Mouse (Mus musculus) stomach, embryonic 15.5 days (tissue): Measurements from ENCODE around the gene Olfr73. TPM values are rescaled to one million over a fixed set of nuclear protein-coding genes. Genes with fewer than 3 reads are reported as not detected.
"Not testable (repeated sequence)": the region's sequence is repeated elsewhere in the genome, so short reads cannot be mapped to it uniquely, and the experiment has no call there.

Source experiments
- ATAC-seq: fragments of 200-750 bp; cut with Nextera tagmentation; 2 replicates; pipeline ENCODE4 v1.8.0; 2017; ENCODE audit warnings: low read depth, moderate number of reproducible peaks, moderate TSS enrichment; ENCODE audit not compliant: insufficient read depth, low FRiP score
- H3K27ac ChIP-seq: fragments of 300-500 bp; sonication (generic); 2 replicates; pipeline ENCODE4 v1.5.1; 2015; ENCODE audit warnings: mild to moderate bottlenecking, inconsistent platforms
- H3K27me3 ChIP-seq: fragments of 300-500 bp; sonication (generic); replicated peaks from 2 replicates; pipeline ENCODE4 v1.6.1; 2015; ENCODE audit warnings: inconsistent platforms
- H3K36me3 ChIP-seq: fragments of 300-500 bp; sonication (generic); 2 replicates; pipeline ENCODE4 v1.6.1; 2015; ENCODE audit warnings: inconsistent platforms
- H3K4me1 ChIP-seq: fragments of 300-500 bp; sonication (generic); 2 replicates; pipeline ENCODE4 v1.6.1; 2015; ENCODE audit warnings: inconsistent platforms
- H3K4me2 ChIP-seq: fragments of 300-500 bp; sonication (generic); 2 replicates; pipeline ENCODE4 v1.6.1; 2015; ENCODE audit warnings: mild to moderate bottlenecking, inconsistent platforms
- H3K4me3 ChIP-seq: fragments of 300-500 bp; sonication (generic); replicated peaks from 2 replicates; pipeline ENCODE4 v1.5.1; 2015; ENCODE audit warnings: inconsistent platforms
- H3K9ac ChIP-seq: fragments of 300-500 bp; sonication (generic); 2 replicates; pipeline ENCODE4 v1.6.1; 2015; ENCODE audit warnings: inconsistent platforms
- H3K9me3 ChIP-seq: fragments of 300-500 bp; sonication (generic); 2 replicates; pipeline ENCODE4 v1.6.1; 2016; ENCODE audit warnings: inconsistent platforms
- WGBS: fragments of 180-500 bp; shearing (Covaris S2); methylation state at CpG from one replicate; pipeline ENCODE4 v1.1.7; 2015; 5-methylcytosine and 5-hydroxymethylcytosine counted together
- polyA plus RNA-seq: library from polyadenylated mRNA; unstranded; fragments of >200 nt; fragmentation: Nextera tagmentation; extraction: Ambion mirVana; gene quantifications from 2 replicates; pipeline ENCODE4 v1.2.1, GENCODE M21; 2015

Gene Olfr73
- polyA plus RNA-seq = not detected in 2 replicates

DNA sequence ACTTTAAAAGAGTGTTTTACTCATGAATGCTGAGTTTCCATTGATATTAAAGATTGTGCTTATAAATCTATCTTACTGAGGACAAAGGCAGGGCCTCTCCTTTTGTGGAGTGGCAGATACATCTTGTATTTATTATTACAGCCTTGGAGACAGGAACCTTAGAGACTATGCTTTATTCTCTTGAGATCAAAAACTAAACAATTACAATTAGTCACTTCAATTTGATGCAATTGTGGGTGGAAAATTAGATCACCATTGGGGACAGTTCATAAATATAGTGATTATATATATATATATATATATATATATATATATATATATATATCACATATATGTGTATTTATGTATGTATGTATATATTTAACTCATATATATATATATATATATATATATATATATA is at the start of gene Olfr73:
Gene Olfr73, minus strand, starts transcription at position 101 of the 400 bp plus-strand sequence.
- H3K4me3 ChIP-seq = no peak within 1 kb of the TSS

GRCm38 (mm10) chr2:88071730-88072129 is 34.2 kb upstream of the Olfr73 start, which contains the start of gene Olfr1163:
Gene Olfr1163, minus strand, starts transcription at chr2:88071830.
- Histone ChIP-seq H3K4me2 (no peak within 1 kb of the TSS), H3K4me3 (no peak within 1 kb of the TSS), H3K4me1 (no peaks in the 10 kb centered on the region), H3K9ac (no peak within 1 kb of the TSS), H3K27ac (no peak within 1 kb of the TSS), H3K36me3 (no peaks in the 10 kb centered on the region), H3K27me3 (no peaks in the 10 kb centered on the region), H3K9me3 (no peaks in the 10 kb centered on the region)
- ATAC-seq = no peak

More for the DNA sequence above, at the start of gene Olfr73:
- H3K27me3 ChIP-seq = no peaks in the 10 kb centered on the region
- no peak for ATAC-seq
- H3K27ac ChIP-seq = no peak within 1 kb of the TSS
- no peaks in the 10 kb centered on the region for H3K9me3 ChIP-seq
- H3K9ac ChIP-seq = no peak within 1 kb of the TSS
- no peaks in the 10 kb centered on the region for H3K4me1 ChIP-seq
- no peaks in the 10 kb centered on the region for H3K36me3 ChIP-seq
- no peak within 1 kb of the TSS for H3K4me2 ChIP-seq

- WGBS = 91% methylated on average over 2 of the region's 2 CpGs
- Histone ChIP-seq H3K9ac (no peak overlapping the region), H3K9me3 (no peaks in the 10 kb centered on the region), H3K27me3 (no peaks in the 10 kb centered on the region), H3K36me3 (no peaks in the 10 kb centered on the region), H3K4me1 (no peaks in the 10 kb centered on the region), H3K27ac (no peak overlapping the region), H3K4me2 (no peak overlapping the region), H3K4me3 (no peak overlapping the region)
- no peak for ATAC-seq
Measured at GRCm38 (mm10) chr2:88063587-88063986, 26.1 kb upstream of the Olfr73 start.

GRCm38 (mm10) chr2:88051029-88051428 is 13.5 kb upstream of the Olfr73 start, which contains the start of gene Olfr1162:
Gene Olfr1162, minus strand, starts transcription at chr2:88051129.
- Histone ChIP-seq H3K27me3 (no peaks in the 10 kb centered on the region), H3K27ac (no peak within 1 kb of the TSS), H3K4me1 (no peaks in the 10 kb centered on the region), H3K9ac (no peak within 1 kb of the TSS), H3K36me3 (no peaks in the 10 kb centered on the region), H3K4me2 (no peak within 1 kb of the TSS), H3K4me3 (no peak within 1 kb of the TSS), H3K9me3 (no peaks in the 10 kb centered on the region)
- ATAC-seq = no peak
- WGBS = 88% methylated on average over 1 of the region's 1 CpGs

DNA sequence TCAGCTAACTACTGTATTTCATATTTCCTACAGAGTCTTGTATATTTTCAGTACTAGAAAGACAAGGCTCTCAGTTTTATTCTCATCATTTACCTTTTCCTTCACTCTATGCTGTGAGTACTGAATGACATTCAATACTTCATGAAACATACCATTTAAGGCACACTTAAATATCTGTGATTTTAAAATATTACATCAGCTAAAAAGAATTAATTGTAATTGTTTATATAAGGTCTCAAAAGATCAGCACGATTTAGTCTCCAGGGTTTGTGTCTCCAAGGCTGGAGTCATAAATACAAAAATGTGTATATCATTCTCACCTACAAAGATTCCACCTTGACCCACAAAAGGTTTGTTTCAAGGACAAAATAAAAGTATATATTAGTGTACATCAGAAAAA is 15.0 kb downstream of the Olfr73 start, which contains the start of gene Olfr1161:
Gene Olfr1161, plus strand, starts transcription at position 301 of the 400 bp plus-strand sequence.
- WGBS = 60% methylated on average over 1 of the region's 1 CpGs
- H3K9me3 ChIP-seq, ATAC-seq, H3K4me3 ChIP-seq, H3K9ac ChIP-seq, H3K36me3 ChIP-seq, H3K27ac ChIP-seq, H3K27me3 ChIP-seq, H3K4me1 ChIP-seq, H3K4me2 ChIP-seq: not testable (repeated sequence)

DNA sequence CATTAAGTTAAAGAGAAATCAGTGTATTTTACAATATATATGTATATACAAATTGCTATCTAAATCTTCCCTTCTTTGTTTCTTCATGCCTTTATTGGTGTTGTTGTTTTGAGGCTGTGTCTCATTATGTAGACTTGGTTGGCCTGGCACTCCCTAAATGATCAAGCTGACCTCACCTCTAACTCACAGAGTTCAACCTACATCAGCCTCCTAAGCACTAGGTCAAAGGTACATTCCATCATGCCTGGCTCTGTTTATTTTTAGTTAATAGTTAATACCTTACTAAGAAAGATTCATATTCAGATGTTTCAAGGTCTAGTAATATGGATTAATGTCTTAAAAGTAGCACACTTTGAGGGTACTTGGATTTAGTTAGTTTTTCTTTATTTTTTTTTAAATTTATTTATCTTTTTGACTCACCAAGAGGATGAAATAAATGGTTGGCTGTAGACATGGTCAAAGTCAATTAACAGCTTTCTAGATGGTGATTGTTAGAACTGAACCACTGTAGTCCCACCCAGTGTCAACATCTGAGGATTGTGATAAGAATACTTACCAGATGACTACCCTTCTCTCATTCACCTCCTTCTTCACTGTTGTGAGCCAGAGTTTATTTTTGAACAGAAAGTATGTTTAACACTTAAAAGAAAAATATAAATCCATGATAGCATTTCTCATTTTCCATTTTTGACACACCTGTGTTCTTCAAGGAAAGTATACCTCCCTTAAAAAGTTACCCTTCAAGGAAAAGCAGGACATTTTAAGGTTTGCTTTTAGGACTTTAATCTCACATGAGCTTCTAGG is 29.8 kb downstream of the Olfr73 start, which contains the start of gene Olfr1160:
Gene Olfr1160, minus strand, starts transcription at position 754 of the 804 bp plus-strand sequence.
- Histone ChIP-seq H3K4me2 (no peak within 1 kb of the TSS), H3K36me3 (no peaks in the 10 kb centered on the region), H3K9ac (no peak within 1 kb of the TSS), H3K4me3 (no peak within 1 kb of the TSS), H3K9me3 (no peaks in the 10 kb centered on the region), H3K27ac (no peak within 1 kb of the TSS), H3K4me1 (no peaks in the 10 kb centered on the region), H3K27me3 (no peaks in the 10 kb centered on the region)
- peak; percentile 92 for ATAC-seq

DNA sequence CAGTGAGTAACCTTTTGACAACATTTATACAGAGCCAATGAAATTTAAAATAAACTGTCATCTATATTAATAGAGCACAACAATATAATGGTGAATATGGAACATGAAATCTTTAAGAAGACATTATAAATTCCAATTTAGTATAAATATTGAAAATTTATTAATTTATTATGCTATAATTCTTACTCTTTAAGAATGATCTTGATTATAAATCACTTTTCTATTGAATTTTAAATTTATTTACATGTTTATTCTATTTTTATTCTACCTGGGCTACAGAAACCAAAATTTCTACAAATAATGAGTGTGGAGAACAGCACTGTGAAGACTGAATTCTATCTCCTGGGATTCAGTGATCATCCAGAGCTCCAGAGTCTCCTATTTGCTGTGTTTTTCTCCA is 47.7 kb downstream of the Olfr73 start, which contains the start of gene Olfr1158:
Gene Olfr1158, plus strand, starts transcription at position 301 of the 400 bp plus-strand sequence.
- Histone ChIP-seq H3K9me3 (no peaks in the 10 kb centered on the region), H3K27ac (no peak within 1 kb of the TSS), H3K4me2 (no peak within 1 kb of the TSS), H3K4me3 (no peak within 1 kb of the TSS), H3K27me3 (no peaks in the 10 kb centered on the region), H3K9ac (no peak within 1 kb of the TSS), H3K36me3 (no peaks in the 10 kb centered on the region), H3K4me1 (no peaks in the 10 kb centered on the region)
- ATAC-seq = no peak

Other genes starting within 250 kb of the Olfr73 start
- not detected in 2 replicates for gene Olfr1143, start 237.1 kb downstream of the Olfr73 start, polyA plus RNA-seq
- not detected in 2 replicates for gene Olfr1145, start 227.9 kb downstream of the Olfr73 start, polyA plus RNA-seq
- gene Olfr1148, start 207.2 kb downstream of the Olfr73 start, polyA plus RNA-seq = not detected in 2 replicates
- not detected in 2 replicates for gene Olfr1150-ps1, start 193.7 kb downstream of the Olfr73 start, polyA plus RNA-seq
- gene Olfr1151, start 181.8 kb downstream of the Olfr73 start, polyA plus RNA-seq = not detected in 2 replicates
- gene Olfr1152, start 171.2 kb downstream of the Olfr73 start, polyA plus RNA-seq = not detected in 2 replicates
- not detected in 2 replicates for gene Olfr1153, start 142.7 kb downstream of the Olfr73 start, polyA plus RNA-seq
- gene Olfr1154, start 132.5 kb downstream of the Olfr73 start, polyA plus RNA-seq = not detected in 2 replicates
- not detected in 2 replicates for gene Olfr1155, start 92.6 kb downstream of the Olfr73 start, polyA plus RNA-seq
- not detected in 2 replicates for gene Olfr1156, start 84.6 kb downstream of the Olfr73 start, polyA plus RNA-seq
- not detected in 2 replicates for gene Olfr1157, start 69.4 kb downstream of the Olfr73 start, polyA plus RNA-seq
- gene Olfr74, start 63.0 kb downstream of the Olfr73 start, polyA plus RNA-seq = not detected in 2 replicates
- not detected in 2 replicates for gene Olfr1158, start 47.6 kb downstream of the Olfr73 start, polyA plus RNA-seq
- gene Olfr1160, start 29.4 kb downstream of the Olfr73 start, polyA plus RNA-seq = not detected in 2 replicates
- not detected in 2 replicates for gene Olfr1161, start 14.9 kb downstream of the Olfr73 start, polyA plus RNA-seq
- not detected in 2 replicates for gene Olfr1162, start 13.4 kb upstream of the Olfr73 start, polyA plus RNA-seq
- not detected in 2 replicates for gene Olfr1163, start 34.1 kb upstream of the Olfr73 start, polyA plus RNA-seq
- not detected in 2 replicates for gene Olfr1164, start 56.3 kb upstream of the Olfr73 start, polyA plus RNA-seq
- not detected in 2 replicates for gene Olfr1166, start 90.6 kb upstream of the Olfr73 start, polyA plus RNA-seq
- not detected in 2 replicates for gene Olfr1167, start 117.5 kb upstream of the Olfr73 start, polyA plus RNA-seq
- gene Olfr1168, start 144.2 kb upstream of the Olfr73 start, polyA plus RNA-seq = not detected in 2 replicates
- gene Olfr1170, start 190.6 kb upstream of the Olfr73 start, polyA plus RNA-seq = not detected in 2 replicates
- gene Olfr1173, start 242.2 kb upstream of the Olfr73 start, polyA plus RNA-seq = not detected in 2 replicates